Mouse (Mus musculus): Measurements from ENCODE around the gene Cdyl. TPM values are rescaled to one million over a fixed set of nuclear protein-coding genes. Genes with fewer than 3 reads are reported as not detected.

Cdyl gene
- polyA plus RNA-seq, 1 experiment from 2014 or later, result 11.8 TPM

DNA sequence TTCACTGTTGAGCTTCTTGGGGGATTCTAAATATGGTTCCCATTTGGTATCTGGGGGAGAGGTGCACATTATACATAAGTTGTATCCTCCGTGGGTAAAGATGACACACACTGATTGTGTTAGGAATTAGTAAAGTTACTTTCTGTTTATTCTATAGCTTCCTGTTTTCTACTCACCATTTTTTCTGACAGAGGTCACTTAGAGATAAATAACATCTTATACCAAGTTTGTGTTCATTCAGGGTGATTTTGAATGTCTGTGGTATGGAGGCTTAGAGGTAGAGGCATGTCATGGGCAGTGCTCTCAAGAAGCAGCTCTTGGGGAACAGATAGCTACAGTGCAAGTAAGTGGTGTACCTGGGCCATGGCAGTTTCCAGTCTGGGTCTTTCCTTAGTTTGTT lies 83.6 kb downstream of the Cdyl start:
- ATAC-seq (ENCODE audit: low FRiP score) (no peak), DNase-seq (ENCODE audit: low spot score, missing footprints) (peak; percentile 67)
- no peak overlapping the region for H3K27ac ChIP-seq (ENCODE audit: low read depth, low read length)
- peak overlapping the region; percentile 89 for H3K4me3 ChIP-seq (ENCODE audit: low read depth, low read length)
- H3K4me1 ChIP-seq (ENCODE audit: control insufficient read depth, insufficient read depth, low read length), result peaks cover 10% of the 10 kb centered on the region
- H3K9ac ChIP-seq (ENCODE audit: low read length), result no peak overlapping the region
- peaks cover 12% of the 10 kb centered on the region for H3K9me3 ChIP-seq (ENCODE audit: control insufficient read depth, low read length)
- peak overlapping the region; percentile 64; the same call in 1 of the 2 replicates for H3K4me2 ChIP-seq
- no peaks in the 10 kb centered on the region for H3K36me3 ChIP-seq (ENCODE audit: control insufficient read depth, insufficient read depth, low read length)
- peaks cover 27% of the 10 kb centered on the region for H3K27me3 ChIP-seq (ENCODE audit: control insufficient read depth, insufficient read depth, low read length)
- WGBS, result 88% methylated on average over 1 of the region's 1 CpGs

DNA sequence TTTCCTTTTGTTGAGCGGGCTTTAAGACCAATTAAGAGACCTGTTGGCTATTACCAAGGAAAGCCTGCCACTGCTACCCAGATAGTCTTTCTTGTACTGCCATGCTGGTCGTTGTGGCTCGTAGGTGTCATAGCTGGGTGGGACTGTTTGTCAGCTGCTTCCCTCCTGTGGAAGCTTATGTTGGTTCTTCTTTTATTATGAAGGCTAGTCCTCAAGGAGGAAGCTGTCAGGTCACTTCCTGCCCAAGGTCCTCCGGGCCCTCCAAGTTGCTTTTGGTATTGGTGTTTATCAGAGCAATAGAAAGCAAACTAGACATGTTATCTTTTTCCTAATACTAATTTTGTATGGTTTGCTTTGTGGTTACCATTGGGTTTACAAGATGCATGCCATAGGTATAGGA lies 89.6 kb downstream of the Cdyl start:
- Histone ChIP-seq H3K9me3 (ENCODE audit: control insufficient read depth, low read length) (peaks cover 12% of the 10 kb centered on the region), H3K4me2 (no peak overlapping the region), H3K27ac (ENCODE audit: low read depth, low read length) (no peak overlapping the region), H3K9ac (ENCODE audit: low read length) (no peak overlapping the region), H3K36me3 (ENCODE audit: control insufficient read depth, insufficient read depth, low read length) (no peaks in the 10 kb centered on the region), H3K4me3 (ENCODE audit: low read depth, low read length) (no peak overlapping the region), H3K4me1 (ENCODE audit: control insufficient read depth, insufficient read depth, low read length) (peaks cover under 1% of the 10 kb centered on the region; the same call in 1 of the 2 replicates), H3K27me3 (ENCODE audit: control insufficient read depth, insufficient read depth, low read length) (no peaks in the 10 kb centered on the region)
- ATAC-seq (ENCODE audit: low FRiP score) (no peak), DNase-seq (ENCODE audit: low spot score, missing footprints) (peak; percentile 57)
- WGBS, result 93% methylated on average over 4 of the region's 4 CpGs

DNA sequence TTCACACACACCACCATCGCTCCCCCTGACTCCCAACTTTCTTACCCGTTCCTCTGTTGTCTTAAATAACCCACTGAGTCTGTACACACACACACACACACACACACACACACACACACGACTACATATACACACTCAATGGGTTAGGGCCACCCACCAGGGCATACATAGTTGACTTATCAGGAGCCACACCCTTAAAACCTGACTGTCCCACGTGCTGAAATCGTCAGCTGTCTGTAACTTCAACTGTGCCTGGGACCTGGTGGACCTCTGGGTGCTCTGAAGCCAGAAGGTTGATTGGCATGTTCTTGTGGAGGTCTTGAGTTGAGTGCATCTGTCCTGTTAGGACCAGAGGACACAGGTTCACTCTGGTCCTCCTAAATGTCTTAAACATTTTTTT lies 90.0 kb downstream of the Cdyl start:
- DNase-seq (ENCODE audit: low spot score, missing footprints), result peak; percentile 17
- Histone ChIP-seq H3K36me3 (ENCODE audit: control insufficient read depth, insufficient read depth, low read length) (no peaks in the 10 kb centered on the region), H3K9me3 (ENCODE audit: control insufficient read depth, low read length) (peaks cover 12% of the 10 kb centered on the region), H3K27ac (ENCODE audit: low read depth, low read length) (no peak overlapping the region), H3K4me3 (ENCODE audit: low read depth, low read length) (no peak overlapping the region), H3K27me3 (ENCODE audit: control insufficient read depth, insufficient read depth, low read length) (no peaks in the 10 kb centered on the region), H3K4me2 (no peak overlapping the region), H3K9ac (ENCODE audit: low read length) (no peak overlapping the region), H3K4me1 (ENCODE audit: control insufficient read depth, insufficient read depth, low read length) (peaks cover 2% of the 10 kb centered on the region; the same call in 1 of the 2 replicates)
- WGBS, result 82% methylated on average over 5 of the region's 5 CpGs
- ATAC-seq (ENCODE audit: low FRiP score), result no peak

DNA sequence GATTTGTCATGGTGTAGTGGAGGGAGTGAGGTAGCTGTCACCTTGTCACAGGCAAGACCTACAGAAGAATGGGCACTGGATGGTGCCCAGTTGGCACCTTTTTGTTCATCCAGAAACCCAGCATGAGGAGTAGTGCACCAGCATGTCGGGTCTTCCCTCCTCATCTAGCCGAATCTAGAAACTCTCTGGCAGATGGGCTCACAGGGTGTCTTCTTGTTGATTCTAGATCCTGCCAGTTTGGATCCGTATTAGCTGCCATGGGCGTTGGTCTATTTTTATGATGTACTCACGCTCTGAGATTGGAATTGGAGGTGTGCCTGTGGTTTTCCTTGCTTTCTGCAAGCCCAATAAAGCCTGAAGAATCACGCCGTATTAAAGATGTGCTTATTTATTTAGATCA lies 92.4 kb downstream of the Cdyl start:
- Histone ChIP-seq H3K27me3 (ENCODE audit: control insufficient read depth, insufficient read depth, low read length) (no peaks in the 10 kb centered on the region), H3K9ac (ENCODE audit: low read length) (no peak overlapping the region), H3K4me3 (ENCODE audit: low read depth, low read length) (no peak overlapping the region), H3K4me2 (no peak overlapping the region), H3K9me3 (ENCODE audit: control insufficient read depth, low read length) (no peaks in the 10 kb centered on the region), H3K4me1 (ENCODE audit: control insufficient read depth, insufficient read depth, low read length) (peaks cover 2% of the 10 kb centered on the region; the same call in 1 of the 2 replicates), H3K36me3 (ENCODE audit: control insufficient read depth, insufficient read depth, low read length) (no peaks in the 10 kb centered on the region), H3K27ac (ENCODE audit: low read depth, low read length) (no peak overlapping the region)
- 90% methylated on average over 7 of the region's 7 CpGs for WGBS
- DNase-seq (ENCODE audit: low spot score, missing footprints) (peak; percentile 65), ATAC-seq (ENCODE audit: low FRiP score) (no peak)

DNA sequence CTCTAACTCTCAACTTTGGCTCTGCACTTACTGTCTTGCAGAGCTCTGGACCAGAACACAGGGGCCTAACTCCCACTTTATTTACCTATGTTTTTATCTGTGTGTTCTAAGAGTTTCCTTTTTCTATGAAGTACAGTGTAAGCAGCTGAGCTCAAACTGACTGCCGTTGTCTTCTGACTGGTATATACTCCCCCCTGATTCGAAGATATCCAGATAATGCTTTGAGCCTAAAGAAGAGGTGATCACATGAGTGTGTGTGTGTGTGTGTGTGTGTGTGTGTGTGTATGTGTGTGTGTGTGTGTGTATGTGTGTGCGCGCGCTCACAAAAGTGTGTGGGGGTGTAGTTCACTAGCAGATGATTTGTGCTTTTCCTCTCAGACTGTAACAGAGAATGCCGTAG lies 95.4 kb downstream of the Cdyl start:
- Histone ChIP-seq H3K27ac (ENCODE audit: low read depth, low read length) (no peak overlapping the region), H3K9ac (ENCODE audit: low read length) (no peak overlapping the region), H3K4me3 (ENCODE audit: low read depth, low read length) (no peak overlapping the region), H3K4me2 (no peak overlapping the region), H3K27me3 (ENCODE audit: control insufficient read depth, insufficient read depth, low read length) (no peaks in the 10 kb centered on the region), H3K9me3 (ENCODE audit: control insufficient read depth, low read length) (no peaks in the 10 kb centered on the region), H3K36me3 (ENCODE audit: control insufficient read depth, insufficient read depth, low read length) (no peaks in the 10 kb centered on the region), H3K4me1 (ENCODE audit: control insufficient read depth, insufficient read depth, low read length) (peaks cover 2% of the 10 kb centered on the region; the same call in 1 of the 2 replicates)
- ATAC-seq (ENCODE audit: low FRiP score) (no peak), DNase-seq (ENCODE audit: low spot score, missing footprints) (peak; percentile 8)
- 98% methylated on average over 6 of the region's 6 CpGs for WGBS

DNA sequence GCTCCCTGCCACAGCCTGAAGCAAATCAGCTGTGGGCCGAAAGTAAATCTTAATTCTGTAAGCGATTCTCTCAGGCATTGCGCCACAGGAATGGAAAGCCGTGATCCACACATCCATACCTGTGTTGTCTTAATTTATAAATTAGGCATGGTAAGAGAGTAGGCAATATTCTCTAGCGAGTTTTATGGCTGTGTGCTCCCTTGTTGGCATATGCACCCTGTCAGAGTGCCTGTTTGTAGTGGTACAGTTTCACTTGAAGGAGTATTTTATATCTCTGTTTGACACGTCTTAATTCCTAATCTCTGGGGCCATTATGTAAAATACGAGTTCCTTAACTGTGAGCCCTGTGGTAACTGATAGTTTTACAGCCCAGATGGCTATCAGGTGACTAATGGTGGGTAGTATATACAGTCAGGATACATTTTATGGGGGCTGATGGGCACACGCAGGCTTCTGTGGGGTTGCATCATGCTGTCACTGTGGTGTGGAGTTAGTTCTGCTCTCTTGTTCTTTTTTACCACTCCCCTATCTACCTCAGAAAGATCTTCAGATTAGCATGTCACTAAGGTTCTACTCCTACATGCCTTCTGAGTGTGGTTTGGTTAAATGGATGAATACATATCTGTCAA lies 96.1 kb downstream of the Cdyl start:
- no peak overlapping the region for H3K4me3 ChIP-seq (ENCODE audit: low read depth, low read length)
- H3K27ac ChIP-seq (ENCODE audit: low read depth, low read length), result no peak overlapping the region
- no peak overlapping the region for H3K4me2 ChIP-seq
- H3K9me3 ChIP-seq (ENCODE audit: control insufficient read depth, low read length), result no peaks in the 10 kb centered on the region
- ATAC-seq (ENCODE audit: low FRiP score), result no peak
- DNase-seq (ENCODE audit: low spot score, missing footprints), result peak; percentile 35
- no peaks in the 10 kb centered on the region for H3K36me3 ChIP-seq (ENCODE audit: control insufficient read depth, insufficient read depth, low read length)
- no peaks in the 10 kb centered on the region for H3K27me3 ChIP-seq (ENCODE audit: control insufficient read depth, insufficient read depth, low read length)
- peaks cover 2% of the 10 kb centered on the region; the same call in 1 of the 2 replicates for H3K4me1 ChIP-seq (ENCODE audit: control insufficient read depth, insufficient read depth, low read length)
- H3K9ac ChIP-seq (ENCODE audit: low read length), result no peak overlapping the region
- WGBS, result 89% methylated on average over 8 of the region's 8 CpGs

DNA sequence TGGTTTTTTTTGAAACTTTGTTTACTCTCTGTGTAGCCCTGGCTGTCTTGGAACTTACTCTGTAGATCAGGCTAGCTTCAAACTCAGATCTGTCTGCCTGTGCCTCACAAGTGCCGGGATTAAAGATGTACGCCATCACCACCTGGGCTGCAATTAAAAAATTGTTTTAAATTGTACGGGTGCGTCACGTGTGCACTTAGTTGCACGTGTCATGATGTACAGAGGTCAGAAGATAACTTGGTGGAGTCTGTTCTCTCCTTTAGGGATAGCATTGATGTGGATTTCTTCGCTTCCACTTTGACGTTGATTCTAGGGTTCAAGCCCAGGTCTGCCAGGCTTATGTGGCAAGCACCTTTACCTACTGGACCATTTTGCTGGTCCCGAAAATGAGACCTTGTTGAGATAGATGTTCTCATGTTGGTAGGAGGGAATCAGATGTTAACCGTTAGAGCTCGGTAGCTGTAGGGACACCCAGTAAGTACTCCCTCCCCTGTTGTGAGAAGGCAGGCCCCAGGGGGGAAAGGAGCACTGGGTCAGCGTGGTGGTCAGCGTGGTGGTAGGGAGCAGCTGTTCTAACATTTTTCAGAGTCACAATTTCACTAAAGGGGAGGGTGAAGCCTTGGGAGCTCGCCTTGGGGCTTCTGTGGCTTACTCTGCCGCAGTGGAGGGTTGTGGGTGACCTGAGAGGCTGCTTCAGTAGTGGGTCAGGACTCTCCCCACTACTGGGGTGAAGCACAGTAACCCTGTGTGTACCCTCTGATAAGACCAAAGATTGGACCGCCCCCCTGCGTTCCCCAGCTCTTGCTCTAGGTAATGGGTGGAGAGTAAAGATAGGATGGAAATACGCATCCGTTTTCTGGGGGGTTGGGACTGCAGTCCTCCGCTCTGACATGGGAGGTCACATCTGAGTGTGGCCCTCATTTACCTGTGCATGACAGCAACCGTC lies 97.0 kb downstream of the Cdyl start:
- Histone ChIP-seq H3K4me2 (no peak overlapping the region), H3K9me3 (ENCODE audit: control insufficient read depth, low read length) (no peaks in the 10 kb centered on the region), H3K27ac (ENCODE audit: low read depth, low read length) (no peak overlapping the region), H3K4me3 (ENCODE audit: low read depth, low read length) (no peak overlapping the region), H3K9ac (ENCODE audit: low read length) (no peak overlapping the region), H3K4me1 (ENCODE audit: control insufficient read depth, insufficient read depth, low read length) (peaks cover 2% of the 10 kb centered on the region; the same call in 1 of the 2 replicates), H3K27me3 (ENCODE audit: control insufficient read depth, insufficient read depth, low read length) (no peaks in the 10 kb centered on the region), H3K36me3 (ENCODE audit: control insufficient read depth, insufficient read depth, low read length) (no peaks in the 10 kb centered on the region)
- ATAC-seq (ENCODE audit: low FRiP score) (no peak), DNase-seq (ENCODE audit: low spot score, missing footprints) (peak; percentile 72)
- WGBS, result 91% methylated on average over 21 of the region's 21 CpGs

DNA sequence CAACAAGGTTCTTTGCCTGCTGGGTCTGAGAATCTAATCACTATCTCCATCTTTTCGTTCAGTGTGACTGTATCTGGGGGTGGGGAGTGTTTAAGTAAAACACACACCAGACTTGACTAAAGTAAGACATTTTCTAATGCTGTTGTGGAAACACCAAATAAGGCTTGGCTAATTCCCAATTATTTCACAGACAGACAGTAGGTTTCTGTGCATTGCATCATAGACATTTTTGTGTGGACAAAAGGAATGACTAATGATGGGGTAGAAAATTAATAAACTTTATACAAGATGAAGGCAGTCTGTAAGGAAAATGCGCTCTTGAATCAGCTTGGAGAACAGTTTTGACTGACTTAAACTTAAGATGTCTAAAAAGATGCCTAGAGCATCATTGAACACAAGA lies 100.7 kb downstream of the Cdyl start:
- H3K4me3 ChIP-seq (ENCODE audit: low read depth, low read length), result no peak overlapping the region
- no peak overlapping the region for H3K9ac ChIP-seq (ENCODE audit: low read length)
- no peaks in the 10 kb centered on the region for H3K4me1 ChIP-seq (ENCODE audit: control insufficient read depth, insufficient read depth, low read length)
- 94% methylated on average over 2 of the region's 2 CpGs for WGBS
- H3K27ac ChIP-seq (ENCODE audit: low read depth, low read length), result no peak overlapping the region
- DNase-seq (ENCODE audit: low spot score, missing footprints) (no peak), ATAC-seq (ENCODE audit: low FRiP score) (no peak)
- H3K9me3 ChIP-seq (ENCODE audit: control insufficient read depth, low read length), result no peaks in the 10 kb centered on the region
- no peak overlapping the region for H3K4me2 ChIP-seq
- H3K27me3 ChIP-seq (ENCODE audit: control insufficient read depth, insufficient read depth, low read length), result no peaks in the 10 kb centered on the region
- no peaks in the 10 kb centered on the region for H3K36me3 ChIP-seq (ENCODE audit: control insufficient read depth, insufficient read depth, low read length)

DNA sequence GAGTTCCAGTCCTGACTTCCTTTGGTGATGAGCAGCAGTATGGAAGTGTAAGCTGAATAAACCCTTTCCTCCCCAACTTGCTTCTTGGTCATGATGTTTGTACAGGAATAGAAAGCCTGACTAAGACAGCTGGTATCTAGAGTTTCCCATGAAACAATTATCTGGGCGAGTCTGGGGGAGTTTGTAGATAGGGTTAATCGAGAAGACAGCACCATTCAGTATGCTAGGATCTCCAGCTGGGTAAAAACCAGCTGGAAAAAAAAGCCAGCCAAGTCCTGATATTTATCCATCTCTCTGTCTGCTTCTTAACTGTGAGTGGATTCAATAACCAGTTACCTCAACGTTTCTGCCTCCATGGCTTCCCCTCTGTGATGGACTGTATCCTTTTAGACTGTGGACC lies 104.9 kb downstream of the Cdyl start:
- WGBS, result 67% methylated on average over 3 of the region's 3 CpGs
- DNase-seq (ENCODE audit: low spot score, missing footprints) (no peak), ATAC-seq (ENCODE audit: low FRiP score) (no peak)
- Histone ChIP-seq H3K4me3 (ENCODE audit: low read depth, low read length) (no peak overlapping the region), H3K9me3 (ENCODE audit: control insufficient read depth, low read length) (no peaks in the 10 kb centered on the region), H3K27ac (ENCODE audit: low read depth, low read length) (no peak overlapping the region), H3K4me2 (no peak overlapping the region), H3K27me3 (ENCODE audit: control insufficient read depth, insufficient read depth, low read length) (no peaks in the 10 kb centered on the region), H3K9ac (ENCODE audit: low read length) (no peak overlapping the region), H3K4me1 (ENCODE audit: control insufficient read depth, insufficient read depth, low read length) (peaks cover 3% of the 10 kb centered on the region; the same call in 1 of the 2 replicates), H3K36me3 (ENCODE audit: control insufficient read depth, insufficient read depth, low read length) (no peaks in the 10 kb centered on the region)

All from midbrain, embryonic 11.5 days (tissue).